Mouse (Mus musculus): ENCODE measurements around the gene H2al1a.
"Not testable (repeated sequence)": the region's sequence is repeated elsewhere in the genome, so short reads cannot be mapped to it uniquely, and the experiment has no call there.

H2al1a gene

GRCm38 (mm10) chrX:11298957-11299356 is at the start of gene H2al1a:
TSS of gene H2al1a (plus strand) at chrX:11299257.
- not testable (repeated sequence) for DNase-seq (ENCODE audit: low spot score)

- DNase-seq (ENCODE audit: low spot score), result no peak
Measured at GRCm38 (mm10) chrX:11250155-11250554, 48.9 kb upstream of the H2al1a start.

GRCm38 (mm10) chrX:11254062-11254461 is 45.0 kb upstream of the H2al1a start:
- no peak for DNase-seq (ENCODE audit: low spot score)

- DNase-seq (ENCODE audit: low spot score), result peak; percentile 18
Measured at GRCm38 (mm10) chrX:11254521-11255207, 44.4 kb upstream of the H2al1a start.

- peak; percentile 18 for DNase-seq (ENCODE audit: low spot score)
Measured at GRCm38 (mm10) chrX:11255564-11256360, 43.3 kb upstream of the H2al1a start.

- no peak for DNase-seq (ENCODE audit: low spot score)
Measured at GRCm38 (mm10) chrX:11264918-11265317, 34.1 kb upstream of the H2al1a start.

- DNase-seq (ENCODE audit: low spot score), result no peak
Measured at GRCm38 (mm10) chrX:11267791-11268190, 31.3 kb upstream of the H2al1a start.

GRCm38 (mm10) chrX:11269074-11269473 is 30.0 kb upstream of the H2al1a start:
- DNase-seq (ENCODE audit: low spot score), result no peak

- no peak for DNase-seq (ENCODE audit: low spot score)
Measured at GRCm38 (mm10) chrX:11273190-11273589, 25.9 kb upstream of the H2al1a start.

GRCm38 (mm10) chrX:11277083-11277482 is 22.0 kb upstream of the H2al1a start:
- DNase-seq (ENCODE audit: low spot score), result no peak

GRCm38 (mm10) chrX:11280741-11281140 is 18.3 kb upstream of the H2al1a start:
- no peak for DNase-seq (ENCODE audit: low spot score)

- DNase-seq (ENCODE audit: low spot score), result no peak
Measured at GRCm38 (mm10) chrX:11288306-11288882, 10.7 kb upstream of the H2al1a start.

GRCm38 (mm10) chrX:11289244-11289643 is 9.8 kb upstream of the H2al1a start:
- DNase-seq (ENCODE audit: low spot score), result no peak

GRCm38 (mm10) chrX:11302132-11302531 is 3.1 kb downstream of the H2al1a start, which contains the start of gene H2al1b:
TSS of gene H2al1b (plus strand) at chrX:11302432.
- DNase-seq (ENCODE audit: low spot score), result not testable (repeated sequence)

- not testable (repeated sequence) for DNase-seq (ENCODE audit: low spot score)
Measured at GRCm38 (mm10) chrX:11305355-11305754, 6.3 kb downstream of the H2al1a start, which contains the start of gene H2al1c. TSS of gene H2al1c (plus strand) at chrX:11305655.

- DNase-seq (ENCODE audit: low spot score), result not testable (repeated sequence)
Measured at GRCm38 (mm10) chrX:11308524-11308923, 9.5 kb downstream of the H2al1a start, which contains the start of gene H2al1d. TSS of gene H2al1d (plus strand) at chrX:11308824.

GRCm38 (mm10) chrX:11311634-11312033 is 12.6 kb downstream of the H2al1a start, which contains the start of gene H2al1e:
TSS of gene H2al1e (plus strand) at chrX:11311934.
- not testable (repeated sequence) for DNase-seq (ENCODE audit: low spot score)

GRCm38 (mm10) chrX:11314858-11315257 is 15.8 kb downstream of the H2al1a start, which contains the start of gene H2al1f:
TSS of gene H2al1f (plus strand) at chrX:11315158.
- DNase-seq (ENCODE audit: low spot score), result not testable (repeated sequence)

GRCm38 (mm10) chrX:11317956-11318355 is 18.9 kb downstream of the H2al1a start, which contains the start of gene H2al1g:
TSS of gene H2al1g (plus strand) at chrX:11318256.
- not testable (repeated sequence) for DNase-seq (ENCODE audit: low spot score)

GRCm38 (mm10) chrX:11321192-11321591 is 22.1 kb downstream of the H2al1a start, which contains the start of gene H2al1h:
TSS of gene H2al1h (plus strand) at chrX:11321492.
- DNase-seq (ENCODE audit: low spot score), result not testable (repeated sequence)

- DNase-seq (ENCODE audit: low spot score), result not testable (repeated sequence)
Measured at GRCm38 (mm10) chrX:11324359-11324758, 25.3 kb downstream of the H2al1a start, which contains the start of gene H2al1i. TSS of gene H2al1i (plus strand) at chrX:11324659.

- DNase-seq (ENCODE audit: low spot score), result not testable (repeated sequence)
Measured at GRCm38 (mm10) chrX:11327522-11327921, 28.5 kb downstream of the H2al1a start, which contains the start of gene H2al1j. TSS of gene H2al1j (plus strand) at chrX:11327822.
